Comparison of ENCODE assay signal across 7 mouse cellular contexts in genomic region chr11:102946992-102947343, GRCm38 (mm10). TPM values are rescaled to one million over a fixed set of nuclear protein-coding genes. Genes with fewer than 3 reads are reported as not detected.
DNase-seq lines count a peak whose midpoint lies in the region; ATAC-seq and TF ChIP-seq lines count a peak whose summit lies in the region.

No protein-coding gene starts in this region.

- no peak for DNase-seq in lung, postnatal 0 days (ENCODE audit: low spot score)
- DNase-seq in lung, postnatal 36 days = no peak
- DNase-seq in adipocyte (ENCODE audit: low spot score) = no peak
- DNase-seq in right cerebral cortex, adult 18-20 months = no peak

- ATAC-seq in lung, postnatal 0 days = no peak
- no peak; the same call in 1 of the 2 replicates for ATAC-seq in forebrain, embryonic 13.5 days
- peak; percentile 29; the same call in 1 of the 2 replicates for ATAC-seq in limb, embryonic 13.5 days (ENCODE audit: low FRiP score, low read depth)
- ATAC-seq in stomach, embryonic 14.5 days (ENCODE audit: insufficient number of reproducible peaks, insufficient read depth, low FRiP score, low read depth) = no peak

- no peak overlapping the region for H3K27ac ChIP-seq in lung, postnatal 0 days (ENCODE audit: low read length)
- H3K27ac ChIP-seq in forebrain, embryonic 13.5 days = no peak overlapping the region
- H3K27ac ChIP-seq in limb, embryonic 13.5 days = no peak overlapping the region
- no peak overlapping the region for H3K27ac ChIP-seq in stomach, embryonic 14.5 days (ENCODE audit: low read length)

- 11% methylated on average over 8 of the region's 8 CpGs for WGBS in lung, postnatal 0 days
- 9% methylated on average over 8 of the region's 8 CpGs for WGBS in forebrain, embryonic 13.5 days
- 7% methylated on average over 8 of the region's 8 CpGs for WGBS in limb, embryonic 13.5 days
- WGBS in stomach, embryonic 14.5 days = 13% methylated on average over 8 of the region's 8 CpGs

- no peak overlapping the region for H3K9ac ChIP-seq in lung, postnatal 0 days (replicated peaks; ENCODE audit: low read depth)
- H3K9ac ChIP-seq in forebrain, embryonic 13.5 days = no peak overlapping the region
- no peak overlapping the region for H3K9ac ChIP-seq in limb, embryonic 13.5 days
- no peak overlapping the region for H3K9ac ChIP-seq in stomach, embryonic 14.5 days (replicated peaks; ENCODE audit: low read depth, low read length)

- no peak for TF ChIP-seq EP300 in lung, postnatal 0 days (IDR thresholded peaks at IDR 0.05)

- peaks cover 6% of the 10 kb centered on the region for H3K4me1 ChIP-seq in lung, postnatal 0 days (ENCODE audit: insufficient read depth, low read depth, low read length)
- H3K4me1 ChIP-seq in forebrain, embryonic 13.5 days = peaks cover 44% of the 10 kb centered on the region
- peaks cover 35% of the 10 kb centered on the region for H3K4me1 ChIP-seq in limb, embryonic 13.5 days
- H3K4me1 ChIP-seq in stomach, embryonic 14.5 days (ENCODE audit: control insufficient read depth, insufficient read depth, low read length) = peaks cover 27% of the 10 kb centered on the region

- peak overlapping the region; percentile 54 for H3K4me2 ChIP-seq in lung, postnatal 0 days (replicated peaks; ENCODE audit: low read depth, low read length)
- H3K4me2 ChIP-seq in forebrain, embryonic 13.5 days = peak overlapping the region; percentile 65
- H3K4me2 ChIP-seq in limb, embryonic 13.5 days (replicated peaks) = peak overlapping the region; percentile 75
- peak overlapping the region; percentile 76 for H3K4me2 ChIP-seq in stomach, embryonic 14.5 days (replicated peaks; ENCODE audit: low read depth, low read length)

- peak; percentile 39 for TF ChIP-seq CTCF in lung, postnatal 0 days (IDR thresholded peaks at IDR 0.05)

- peak overlapping the region; percentile 31 for H3K4me3 ChIP-seq in lung, postnatal 0 days (ENCODE audit: low read depth, low read length)
- peak overlapping the region; percentile 42; the same call in 1 of the 2 replicates for H3K4me3 ChIP-seq in forebrain, embryonic 13.5 days
- H3K4me3 ChIP-seq in limb, embryonic 13.5 days = peak overlapping the region; percentile 45
- peak overlapping the region; percentile 38; the same call in 1 of the 2 replicates for H3K4me3 ChIP-seq in stomach, embryonic 14.5 days (ENCODE audit: low read depth, low read length)

- peaks cover 65% of the 10 kb centered on the region for H3K27me3 ChIP-seq in lung, postnatal 0 days (replicated peaks; ENCODE audit: insufficient read depth, low read length)
- H3K27me3 ChIP-seq in forebrain, embryonic 13.5 days = peaks cover 87% of the 10 kb centered on the region
- H3K27me3 ChIP-seq in limb, embryonic 13.5 days = peaks cover 100% of the 10 kb centered on the region
- peaks cover 24% of the 10 kb centered on the region for H3K27me3 ChIP-seq in stomach, embryonic 14.5 days (ENCODE audit: control insufficient read depth, insufficient read depth, low read length)

- H3K9me3 ChIP-seq in lung, postnatal 0 days (ENCODE audit: low read length) = no peaks in the 10 kb centered on the region
- H3K9me3 ChIP-seq in forebrain, embryonic 13.5 days (replicated peaks) = no peaks in the 10 kb centered on the region
- H3K9me3 ChIP-seq in limb, embryonic 13.5 days = no peaks in the 10 kb centered on the region
- no peaks in the 10 kb centered on the region for H3K9me3 ChIP-seq in stomach, embryonic 14.5 days (ENCODE audit: control insufficient read depth, low read depth, low read length)

- H3K36me3 ChIP-seq in lung, postnatal 0 days (ENCODE audit: insufficient read depth, low read length) = no peaks in the 10 kb centered on the region
- no peaks in the 10 kb centered on the region for H3K36me3 ChIP-seq in forebrain, embryonic 13.5 days (ENCODE audit: poor library complexity, severe bottlenecking)
- no peaks in the 10 kb centered on the region for H3K36me3 ChIP-seq in limb, embryonic 13.5 days
- no peaks in the 10 kb centered on the region for H3K36me3 ChIP-seq in stomach, embryonic 14.5 days (ENCODE audit: control insufficient read depth, insufficient read depth, low read length)

RNA-seq across cellular contexts. Expression of gene C1ql1, which starts 0.5 kb away (rescaled TPM):
- 0.30 and 0.31 TPM in 2 replicates for polyA plus RNA-seq in lung, postnatal 0 days (2015; fragmentation: Nextera tagmentation; extraction: Ambion mirVana)
- 1.4 and 1.5 TPM in 2 replicates for polyA plus RNA-seq in forebrain, embryonic 13.5 days (2015; fragmentation: Nextera tagmentation; extraction: Ambion mirVana)
- polyA plus RNA-seq in limb, embryonic 13.5 days (2015; fragmentation: Nextera tagmentation; extraction: Ambion mirVana) = 1.4 and 1.7 TPM in 2 replicates
- 9.4 and 11.1 TPM in 2 replicates for polyA plus RNA-seq in stomach, embryonic 14.5 days (2014; fragmentation: Nextera tagmentation; extraction: Ambion mirVana)

RNA-seq across cellular contexts. Expression of gene Kif18b, which starts 22.0 kb away (rescaled TPM):
- 0.33 and 0.36 TPM in 2 replicates for polyA plus RNA-seq in lung, postnatal 0 days (2015; fragmentation: Nextera tagmentation; extraction: Ambion mirVana)
- 10.3 and 10.7 TPM in 2 replicates for polyA plus RNA-seq in forebrain, embryonic 13.5 days (2015; fragmentation: Nextera tagmentation; extraction: Ambion mirVana)
- 10.8 and 11.0 TPM in 2 replicates for polyA plus RNA-seq in limb, embryonic 13.5 days (2015; fragmentation: Nextera tagmentation; extraction: Ambion mirVana)
- 7.9 and 10.0 TPM in 2 replicates for polyA plus RNA-seq in stomach, embryonic 14.5 days (2014; fragmentation: Nextera tagmentation; extraction: Ambion mirVana)

RNA-seq across cellular contexts. Expression of gene Gfap, which starts 46.3 kb away (rescaled TPM):
- 0.05 and 0.12 TPM in 2 replicates for polyA plus RNA-seq in lung, postnatal 0 days (2015; fragmentation: Nextera tagmentation; extraction: Ambion mirVana)
- not detected in 2 replicates for polyA plus RNA-seq in forebrain, embryonic 13.5 days (2015; fragmentation: Nextera tagmentation; extraction: Ambion mirVana)
- polyA plus RNA-seq in limb, embryonic 13.5 days (2015; fragmentation: Nextera tagmentation; extraction: Ambion mirVana) = 0.37 and 0.48 TPM in 2 replicates
- polyA plus RNA-seq in stomach, embryonic 14.5 days (2014; fragmentation: Nextera tagmentation; extraction: Ambion mirVana) = 0.34 and 0.62 TPM in 2 replicates
